ENCODE assay signal across 1 mouse cellular context in genomic region chr11:55461019-55461645, GRCm38 (mm10).
A peak's percentile ranks its signal among the peaks of the same experiment; 100 is the strongest.
TF ChIP-seq lines count a peak whose summit lies in the region.

TSS of gene Atox1 (minus strand) at chr11:55461239.

TF ChIP-seq in MEL, 35 proteins besides CTCF, POLR2A, EP300 and RAD21 (continued from another document):
- TF ChIP-seq NELFE (IDR thresholded peaks at IDR 0.05; ENCODE audit: low read depth, low read length) (peak; percentile 96), TBP (IDR thresholded peaks at IDR 0.05; ENCODE audit: low read depth, low read length) (peak; percentile 40), JUND (IDR thresholded peaks at IDR 0.05; ENCODE audit: low read depth, low read length) (no peak), TAL1 (IDR thresholded peaks at IDR 0.05; ENCODE audit: low read length) (no peak), CHD2 (IDR thresholded peaks at IDR 0.05; ENCODE audit: low read length) (no peak), USF1 (IDR thresholded peaks at IDR 0.05; ENCODE audit: low read depth, low read length) (no peak; the same call in 1 of the 2 replicates)
